Mouse (Mus musculus): ENCODE data around the gene Drd5.
A peak's percentile ranks its signal among the peaks of the same experiment; 100 is the strongest.

Gene Drd5

GRCm38 (mm10) chr5:38318966-38319786, at the start of gene Drd5:
Gene Drd5 (plus strand): TSS chr5:38319367.
- no peak for DNase-seq (ENCODE audit: extremely low read depth, insufficient read length, low spot score)

GRCm38 (mm10) chr5:38270942-38271341, 48.2 kb upstream of the Drd5 start:
- no peak for DNase-seq (ENCODE audit: extremely low read depth, insufficient read length, low spot score)

GRCm38 (mm10) chr5:38273831-38274230, 45.3 kb upstream of the Drd5 start:
- no peak for DNase-seq (ENCODE audit: extremely low read depth, insufficient read length, low spot score)

- no peak for DNase-seq (ENCODE audit: extremely low read depth, insufficient read length, low spot score)
These were observed 43.4 kb upstream of the Drd5 start, which contains the start of gene Otop1 for GRCm38 (mm10) chr5:38275771-38276170. Gene Otop1 (plus strand): TSS chr5:38275972.

GRCm38 (mm10) chr5:38276451-38276850, 42.7 kb upstream of the Drd5 start:
- DNase-seq (ENCODE audit: extremely low read depth, insufficient read length, low spot score): no peak

GRCm38 (mm10) chr5:38277098-38277866, 41.9 kb upstream of the Drd5 start:
- DNase-seq (ENCODE audit: extremely low read depth, insufficient read length, low spot score): no peak

- no peak for DNase-seq (ENCODE audit: extremely low read depth, insufficient read length, low spot score)
These were observed 41.1 kb upstream of the Drd5 start for GRCm38 (mm10) chr5:38277936-38278600.

- DNase-seq (ENCODE audit: extremely low read depth, insufficient read length, low spot score): no peak
These were observed 39.1 kb upstream of the Drd5 start for GRCm38 (mm10) chr5:38280075-38280474.

GRCm38 (mm10) chr5:38285724-38286123, 33.4 kb upstream of the Drd5 start:
- DNase-seq (ENCODE audit: extremely low read depth, insufficient read length, low spot score): no peak

- DNase-seq (ENCODE audit: extremely low read depth, insufficient read length, low spot score): no peak
These were observed 30.7 kb upstream of the Drd5 start for GRCm38 (mm10) chr5:38288476-38288875.

GRCm38 (mm10) chr5:38301761-38302411, 17.3 kb upstream of the Drd5 start:
- no peak for DNase-seq (ENCODE audit: extremely low read depth, insufficient read length, low spot score)

GRCm38 (mm10) chr5:38302651-38303050, 16.5 kb upstream of the Drd5 start:
- DNase-seq (ENCODE audit: extremely low read depth, insufficient read length, low spot score): no peak

GRCm38 (mm10) chr5:38305241-38305640, 13.9 kb upstream of the Drd5 start:
- DNase-seq (ENCODE audit: extremely low read depth, insufficient read length, low spot score): no peak

GRCm38 (mm10) chr5:38307255-38308101, 11.7 kb upstream of the Drd5 start:
- peak; percentile 65 for DNase-seq (ENCODE audit: extremely low read depth, insufficient read length, low spot score)

GRCm38 (mm10) chr5:38308873-38309272, 10.3 kb upstream of the Drd5 start:
- DNase-seq (ENCODE audit: extremely low read depth, insufficient read length, low spot score): peak; percentile 44

GRCm38 (mm10) chr5:38309795-38310194, 9.4 kb upstream of the Drd5 start:
- no peak for DNase-seq (ENCODE audit: extremely low read depth, insufficient read length, low spot score)

GRCm38 (mm10) chr5:38333381-38333780, 14.2 kb downstream of the Drd5 start:
- DNase-seq (ENCODE audit: extremely low read depth, insufficient read length, low spot score): peak; percentile 20

- no peak for DNase-seq (ENCODE audit: extremely low read depth, insufficient read length, low spot score)
These were observed 15.4 kb downstream of the Drd5 start for GRCm38 (mm10) chr5:38334582-38334981.

- no peak for DNase-seq (ENCODE audit: extremely low read depth, insufficient read length, low spot score)
These were observed 23.9 kb downstream of the Drd5 start for GRCm38 (mm10) chr5:38343101-38343500.

All from 3134 (cell line).